Mouse (Mus musculus): ENCODE results near the gene Tgm3.

The Tgm3 gene

DNA sequence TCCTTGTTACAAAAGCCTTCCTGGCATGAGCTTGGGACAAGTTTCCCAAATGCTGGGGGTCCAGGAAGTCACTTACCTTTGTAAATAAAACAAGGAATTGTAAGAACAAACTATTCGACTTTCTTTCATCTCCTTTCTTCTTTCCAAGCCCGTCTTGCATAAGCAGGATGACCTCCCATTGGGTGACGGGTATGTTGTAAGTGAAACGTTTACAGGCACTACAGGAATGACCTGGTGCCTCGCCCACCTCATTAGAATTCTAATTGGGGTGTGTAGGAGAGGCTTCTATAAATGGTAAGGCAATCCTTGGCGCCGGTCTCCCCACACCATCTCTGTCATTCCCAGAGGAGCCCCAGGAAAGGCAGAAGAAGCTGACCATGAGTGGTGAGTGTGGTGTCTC, at the start of gene Tgm3:
Gene Tgm3, plus strand, starts transcription at position 324 of the 400 bp plus-strand sequence.
- DNase-seq, result no peak

GRCm38 (mm10) chr2:129980608-129981007, 31.5 kb upstream of the Tgm3 start:
- DNase-seq, result no peak

GRCm38 (mm10) chr2:129987527-129988045, 24.6 kb upstream of the Tgm3 start:
- DNase-seq, result no peak

DNA sequence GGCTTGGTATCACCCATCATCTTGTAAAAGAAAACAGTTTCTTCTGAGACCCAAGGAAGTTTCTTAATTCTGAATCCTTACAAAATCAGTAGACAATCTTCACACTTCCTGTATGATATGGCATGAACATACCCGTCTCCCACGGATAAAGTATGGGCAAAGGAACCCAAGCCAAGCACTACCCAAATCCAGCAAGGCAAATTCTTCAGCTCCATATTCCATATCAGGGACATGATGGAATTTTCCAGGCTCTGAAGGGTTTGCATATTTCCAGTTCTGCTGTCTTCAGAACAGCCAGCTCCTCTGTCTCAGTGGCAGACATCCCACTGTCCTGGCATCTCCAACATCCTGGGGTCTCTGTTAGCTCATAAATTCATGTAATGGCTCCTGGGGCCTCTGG, 22.5 kb upstream of the Tgm3 start:
- no peak for DNase-seq

GRCm38 (mm10) chr2:129994468-129994867, 17.7 kb upstream of the Tgm3 start:
- no peak for DNase-seq

- DNase-seq, result no peak
These were observed 13.7 kb upstream of the Tgm3 start for GRCm38 (mm10) chr2:129998476-129998875.

DNA sequence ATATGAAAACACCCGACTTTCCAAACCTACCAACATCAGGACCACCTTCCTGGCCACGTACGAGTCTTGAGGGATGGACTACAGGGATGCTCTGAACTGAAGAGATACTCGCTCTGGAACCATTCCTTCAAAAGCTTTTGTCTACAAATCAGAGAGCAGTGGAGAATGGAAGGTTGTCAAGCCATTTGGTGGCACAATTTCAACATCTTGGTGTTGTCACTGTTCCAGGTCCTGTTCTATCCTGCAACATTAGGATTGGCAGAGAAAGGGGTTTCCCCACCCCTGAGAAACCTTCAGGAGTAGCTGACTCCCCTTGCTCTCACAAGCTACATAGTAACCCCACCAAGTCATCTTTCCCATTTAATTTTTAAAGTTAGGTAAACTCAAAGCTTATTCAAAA, 12.9 kb upstream of the Tgm3 start:
- no peak for DNase-seq

DNA sequence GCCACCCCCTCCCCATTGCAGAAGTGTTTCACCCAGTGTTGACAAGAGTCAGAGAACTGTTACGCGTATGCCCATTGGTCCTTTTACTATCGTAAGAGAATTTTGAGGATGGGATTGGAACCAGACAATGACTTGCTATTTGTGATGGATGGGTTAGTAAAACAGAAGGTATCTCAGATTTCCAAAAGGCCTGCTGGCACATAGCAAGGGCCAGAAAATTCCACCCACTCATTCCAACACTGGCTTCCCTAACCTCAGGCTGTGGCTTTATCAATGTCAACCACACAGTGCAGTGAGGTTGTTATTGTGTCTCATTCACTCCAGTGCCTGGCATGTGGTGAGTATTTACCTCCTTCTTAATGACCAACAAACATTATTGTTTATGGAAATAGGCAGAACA, 11.5 kb upstream of the Tgm3 start:
- no peak for DNase-seq

DNA sequence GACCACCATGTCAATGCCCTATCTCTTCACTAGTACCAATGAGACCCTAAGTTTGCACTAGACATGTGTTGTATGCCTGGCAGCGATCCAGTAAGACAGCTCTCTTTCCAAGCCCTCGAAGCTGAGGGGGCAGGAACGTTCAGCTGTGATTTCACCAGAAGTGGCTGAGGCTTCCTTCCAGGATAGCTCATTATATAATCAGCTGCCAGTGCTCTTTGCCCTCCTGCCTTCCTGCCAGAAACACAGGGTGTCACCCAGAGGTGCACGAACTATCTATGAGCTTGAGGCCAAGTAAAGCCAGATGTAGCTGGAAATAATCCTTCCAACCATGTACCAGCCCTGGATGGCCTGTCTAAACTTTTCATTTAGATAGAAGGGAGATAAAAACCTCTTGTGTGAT, 8.1 kb upstream of the Tgm3 start:
- no peak for DNase-seq

- DNase-seq, result no peak
These were observed 2.8 kb upstream of the Tgm3 start for GRCm38 (mm10) chr2:130009371-130009770.

DNA sequence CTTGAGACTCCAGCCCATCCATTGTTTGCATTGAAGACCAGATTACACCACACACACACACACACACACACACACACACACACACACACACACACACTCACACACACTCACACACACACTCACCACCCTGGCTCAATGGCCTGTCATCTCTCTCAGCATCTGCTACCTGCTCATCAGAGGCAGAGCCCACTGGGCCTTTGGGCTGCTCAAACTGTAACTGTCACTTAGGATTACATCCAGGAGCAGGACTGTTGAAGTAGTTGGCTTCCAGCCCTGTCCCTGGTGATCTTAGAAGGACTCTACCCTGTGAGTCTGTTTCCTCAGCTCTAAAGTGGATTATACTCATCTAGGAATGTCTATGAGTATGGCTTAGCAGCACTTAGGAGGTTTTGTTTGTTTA, 1.5 kb downstream of the Tgm3 start:
- DNase-seq, result no peak

DNA sequence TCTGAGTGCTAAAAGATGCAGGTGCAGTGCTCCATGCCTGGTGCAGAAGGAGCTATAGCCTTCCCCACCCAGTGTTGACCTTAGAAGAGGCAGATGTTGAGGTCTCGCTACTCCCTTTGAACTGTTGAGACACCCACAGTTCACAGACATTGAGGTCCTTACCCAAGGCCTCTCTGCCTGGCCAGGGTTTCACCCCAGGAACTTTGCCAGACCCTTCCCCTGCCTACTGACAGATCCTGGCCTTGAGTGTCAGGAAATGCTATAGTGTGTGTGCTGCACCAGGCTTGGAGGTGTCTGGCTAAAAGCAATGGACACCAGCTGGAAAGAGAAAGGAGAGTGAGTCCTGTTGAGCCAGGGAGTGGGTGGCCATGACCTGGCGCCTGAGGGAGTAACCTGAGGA, 3.0 kb downstream of the Tgm3 start:
- DNase-seq, result no peak

DNA sequence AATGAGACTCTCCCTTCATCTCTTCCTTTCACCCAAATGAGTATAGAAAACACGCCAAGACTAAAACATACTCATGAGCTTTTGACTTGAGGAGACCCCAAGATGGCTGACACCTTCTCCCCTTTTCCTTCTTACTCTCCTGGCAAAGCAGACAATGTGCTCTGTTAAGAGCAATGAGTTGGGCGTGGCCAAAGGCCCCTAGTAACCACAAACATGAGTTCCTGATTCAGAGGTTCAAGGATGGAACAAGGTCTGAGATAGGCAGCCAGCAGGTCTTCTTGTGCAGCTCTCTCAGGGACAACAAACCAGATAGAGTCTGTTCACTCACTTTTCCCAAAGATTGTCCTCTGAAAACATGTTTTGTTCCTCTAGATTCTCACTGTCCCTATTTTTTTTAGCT, 5.9 kb downstream of the Tgm3 start:
- no peak for DNase-seq

DNA sequence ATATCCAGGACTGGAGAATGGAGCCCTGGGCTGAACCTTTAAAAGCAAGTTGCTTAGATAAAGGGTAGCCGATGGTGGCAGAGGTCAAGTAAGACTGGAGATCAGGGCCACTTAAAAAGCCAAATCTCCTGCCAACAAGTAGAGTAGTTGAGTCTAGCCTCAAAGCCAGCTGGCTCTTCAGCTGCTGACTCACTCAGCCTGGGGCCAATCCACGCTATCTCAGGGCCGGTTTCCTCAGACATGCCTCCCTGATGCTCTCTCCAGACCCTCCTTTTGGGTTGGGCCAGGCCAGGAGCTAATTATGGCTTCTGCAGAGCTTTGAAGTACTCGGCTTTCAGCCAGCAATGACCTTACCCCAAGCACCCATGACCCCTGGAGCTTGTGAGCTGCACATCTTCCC, 15.7 kb downstream of the Tgm3 start:
- no peak for DNase-seq

- DNase-seq, result no peak
These were observed 17.7 kb downstream of the Tgm3 start for GRCm38 (mm10) chr2:130029826-130030225.

DNA sequence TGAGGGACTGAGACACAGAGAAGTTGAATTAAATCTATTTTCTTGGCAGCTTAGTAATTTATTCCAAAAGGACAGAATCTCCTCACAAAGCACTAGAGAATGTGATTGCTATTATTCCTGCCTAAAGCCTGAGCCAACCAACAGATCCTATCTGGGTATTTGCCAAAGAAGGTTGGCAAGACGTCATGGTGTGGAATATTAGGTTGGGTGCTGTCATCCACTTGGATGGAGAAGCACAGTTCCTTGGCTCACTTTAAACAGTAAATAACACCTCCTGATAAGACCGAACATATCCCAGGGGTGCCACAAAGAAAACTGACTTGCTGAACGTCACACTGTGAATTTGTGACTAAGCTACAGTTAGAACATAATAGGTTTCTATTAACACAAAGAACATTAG, 20.5 kb downstream of the Tgm3 start:
- no peak for DNase-seq

GRCm38 (mm10) chr2:130036846-130037245, 24.7 kb downstream of the Tgm3 start:
- no peak for DNase-seq

DNA sequence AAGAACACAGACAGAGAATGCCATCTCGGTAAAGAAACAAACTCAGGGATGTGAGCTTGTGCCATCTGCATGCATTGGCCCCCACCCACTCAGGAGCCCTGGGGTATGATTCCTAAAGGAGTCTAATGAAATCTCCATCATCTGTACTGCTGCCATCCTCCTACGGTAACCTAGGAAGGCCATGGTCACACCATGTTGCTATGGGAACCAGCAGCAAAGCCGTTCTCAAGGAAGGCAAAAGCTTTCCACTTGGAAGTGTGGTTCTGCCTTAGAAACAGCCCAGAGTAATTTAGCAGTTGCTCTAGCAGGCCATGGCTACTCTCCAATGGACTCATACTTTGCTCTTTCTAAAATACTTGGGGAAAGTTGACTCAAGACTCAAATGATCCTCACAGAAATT, 26.8 kb downstream of the Tgm3 start:
- DNase-seq, result no peak

DNA sequence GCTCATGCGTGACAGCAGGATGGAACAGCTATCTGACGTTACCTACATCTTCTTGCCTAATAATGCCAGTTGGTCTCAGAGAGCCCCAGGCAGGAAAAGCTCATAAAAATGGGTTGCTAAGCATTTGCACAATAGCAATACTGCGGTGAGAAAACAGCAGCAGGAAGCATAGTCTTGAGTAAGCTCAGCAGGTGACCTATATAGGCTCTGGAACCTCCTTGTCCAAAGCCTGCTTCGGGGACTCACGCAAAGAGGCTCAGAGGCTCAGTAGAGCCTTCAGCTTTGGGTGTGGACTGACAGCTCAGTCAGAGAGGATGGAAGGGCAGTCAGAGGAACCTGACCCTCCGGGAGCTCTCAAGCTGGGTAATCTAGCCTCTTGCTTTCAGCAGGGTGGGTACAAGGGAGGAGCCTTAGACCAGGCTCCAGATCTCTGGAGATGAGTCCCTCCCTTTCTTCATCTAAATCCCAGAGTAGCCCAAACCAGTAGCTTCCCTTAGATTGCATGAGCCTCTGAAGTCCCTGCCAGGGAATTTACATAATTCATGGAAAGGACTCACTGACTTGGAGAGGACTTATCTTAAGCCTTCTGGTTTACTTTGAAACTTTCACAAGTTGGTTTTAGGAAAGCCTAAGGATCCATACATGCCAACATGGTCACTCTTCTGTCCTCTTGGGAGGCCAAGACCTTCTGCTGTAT, 28.2 kb downstream of the Tgm3 start:
- no peak for DNase-seq

GRCm38 (mm10) chr2:130043835-130044234, 31.7 kb downstream of the Tgm3 start:
- DNase-seq, result no peak

DNA sequence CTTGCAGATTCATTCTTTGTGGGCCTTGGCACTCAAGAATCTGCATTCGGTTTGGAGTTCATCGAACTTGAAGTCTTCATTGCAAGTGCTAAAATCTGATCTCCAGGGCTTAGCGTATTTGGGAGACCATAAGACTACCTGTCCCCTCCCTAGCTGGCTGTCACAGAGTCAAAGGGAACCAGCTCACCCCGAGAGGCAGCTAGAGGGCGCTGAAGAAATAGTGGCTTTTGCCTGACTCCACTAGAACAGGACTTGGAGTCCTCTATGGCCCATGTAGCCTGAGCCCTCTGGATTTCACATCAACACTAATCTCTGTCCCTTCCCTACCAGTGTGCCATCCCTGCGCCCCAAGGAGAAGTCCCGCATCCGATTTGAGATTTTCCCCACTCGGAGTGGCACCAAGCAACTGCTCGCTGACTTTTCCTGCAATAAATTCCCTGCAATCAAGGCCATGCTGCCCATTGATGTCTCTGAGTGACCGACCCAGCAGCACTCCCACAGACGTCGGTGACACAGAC, 35.8 kb downstream of the Tgm3 start:
- DNase-seq, result no peak

DNA sequence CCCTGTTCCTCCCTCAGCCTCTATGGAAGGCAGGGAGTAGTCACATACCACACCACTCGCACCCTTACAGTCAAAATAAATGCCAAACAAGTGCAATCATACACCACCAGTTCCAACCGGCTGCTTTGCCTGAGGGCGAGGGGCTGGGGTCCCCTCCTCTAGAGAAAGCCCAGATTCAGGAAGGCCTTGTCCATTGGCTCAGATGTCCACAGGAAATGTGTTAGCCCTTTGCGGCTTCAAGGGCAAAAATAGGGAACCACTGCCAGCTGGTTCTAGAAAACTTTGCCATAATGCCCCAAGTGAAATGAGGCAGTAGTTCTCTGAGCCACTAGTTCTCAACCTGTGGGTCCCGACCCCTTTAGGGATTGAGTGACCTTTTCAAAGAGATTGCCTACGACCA, 36.6 kb downstream of the Tgm3 start:
- no peak for DNase-seq

- no peak for DNase-seq
These were observed 46.0 kb downstream of the Tgm3 start for GRCm38 (mm10) chr2:130058149-130058548.

GRCm38 (mm10) chr2:130068228-130068627, 56.1 kb downstream of the Tgm3 start:
- DNase-seq, result no peak

DNA sequence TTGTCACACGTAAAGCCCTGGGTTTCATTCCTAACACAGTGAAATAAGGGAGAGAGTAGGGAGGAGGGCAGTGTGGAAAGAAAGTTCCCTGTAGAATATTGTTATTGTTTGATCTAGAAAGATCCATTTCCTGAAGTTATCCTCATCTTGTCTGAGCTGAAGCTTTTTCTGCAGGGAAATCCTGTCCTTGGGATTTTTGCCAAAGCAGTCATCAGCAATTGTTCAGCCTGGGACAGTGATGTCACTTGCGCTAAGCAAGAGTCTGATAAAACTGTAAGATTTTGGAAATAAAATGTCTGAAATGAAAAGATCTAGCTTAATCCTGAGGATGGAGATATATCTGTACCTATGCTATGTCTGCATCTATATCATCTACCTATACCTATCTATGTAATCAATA, 58.2 kb downstream of the Tgm3 start:
- no peak for DNase-seq
